Mouse (Mus musculus) intestine, embryonic 15.5 days (tissue): Measurements from ENCODE around the gene Cxcl13. TPM values are rescaled to one million over a fixed set of nuclear protein-coding genes. Genes with fewer than 3 reads are reported as not detected.
A peak's percentile ranks its signal among the peaks of the same experiment; 100 is the strongest.

Experiments
- ATAC-seq: fragments of 200-750 bp; cut with Nextera tagmentation; 2 replicates; pipeline ENCODE4 v1.8.0; 2017; ENCODE audit warnings: moderate TSS enrichment, moderate library complexity
- H3K27ac ChIP-seq: fragments of 300-500 bp; sonication (generic); 2 replicates; pipeline ENCODE4 v1.5.1; 2015; ENCODE audit warnings: mild to moderate bottlenecking, inconsistent platforms
- H3K27me3 ChIP-seq: fragments of 300-500 bp; sonication (generic); replicated peaks from 2 replicates; pipeline ENCODE4 v1.6.1; 2015; ENCODE audit warnings: inconsistent platforms
- H3K36me3 ChIP-seq: fragments of 300-500 bp; sonication (generic); 2 replicates; pipeline ENCODE4 v1.6.1; 2015; ENCODE audit warnings: inconsistent platforms
- H3K4me1 ChIP-seq: fragments of 300-500 bp; sonication (generic); replicated peaks from 2 replicates; pipeline ENCODE4 v1.6.1; 2015; ENCODE audit warnings: inconsistent platforms
- H3K4me2 ChIP-seq: fragments of 300-500 bp; sonication (generic); replicated peaks from 2 replicates; pipeline ENCODE4 v1.6.1; 2015; ENCODE audit warnings: mild to moderate bottlenecking, inconsistent platforms
- H3K4me3 ChIP-seq: fragments of 300-500 bp; sonication (generic); replicated peaks from 2 replicates; pipeline ENCODE4 v1.5.1; 2015; ENCODE audit warnings: inconsistent platforms
- H3K9ac ChIP-seq: fragments of 300-500 bp; sonication (generic); 2 replicates; pipeline ENCODE4 v1.6.1; 2015; ENCODE audit warnings: inconsistent platforms
- H3K9me3 ChIP-seq: fragments of 300-500 bp; sonication (generic); 2 replicates; pipeline ENCODE4 v1.6.1; 2016; ENCODE audit warnings: inconsistent platforms
- WGBS: fragments of 180-500 bp; shearing (Covaris S2); methylation state at CpG from one replicate; pipeline ENCODE4 v1.1.7; 2015; 5-methylcytosine and 5-hydroxymethylcytosine counted together
- polyA plus RNA-seq: library from polyadenylated mRNA; unstranded; fragments of >200 nt; fragmentation: Nextera tagmentation; extraction: Ambion mirVana; gene quantifications from 2 replicates; pipeline ENCODE4 v1.2.1, GENCODE M21; 2015

The Cxcl13 gene
- polyA plus RNA-seq, 1 experiment from 2014 or later, result 60.8 TPM

GRCm38 (mm10) chr5:96003348-96003747 is 46.6 kb downstream of the Cxcl13 start:
- no peaks in the 10 kb centered on the region for H3K27me3 ChIP-seq
- no peaks in the 10 kb centered on the region for H3K4me1 ChIP-seq
- no peak overlapping the region for H3K4me3 ChIP-seq

GRCm38 (mm10) chr5:96008274-96008842 is 51.6 kb downstream of the Cxcl13 start:
- Histone ChIP-seq H3K27ac (no peak overlapping the region), H3K27me3 (no peaks in the 10 kb centered on the region), H3K9me3 (no peaks in the 10 kb centered on the region), H3K4me3 (no peak overlapping the region), H3K4me2 (no peak overlapping the region), H3K4me1 (no peaks in the 10 kb centered on the region), H3K36me3 (no peaks in the 10 kb centered on the region), H3K9ac (no peak overlapping the region)
- WGBS, result 54% methylated on average over 7 of the region's 7 CpGs
- ATAC-seq, result peak; percentile 66

More at GRCm38 (mm10) chr5:96003348-96003747, 46.6 kb downstream of the Cxcl13 start:
- H3K4me2 ChIP-seq, result no peak overlapping the region
- no peaks in the 10 kb centered on the region for H3K9me3 ChIP-seq
- no peak overlapping the region for H3K27ac ChIP-seq
- H3K9ac ChIP-seq, result no peak overlapping the region
- ATAC-seq, result no peak
- no peaks in the 10 kb centered on the region for H3K36me3 ChIP-seq

- Histone ChIP-seq H3K4me3 (no peak overlapping the region), H3K4me2 (no peak overlapping the region), H3K36me3 (no peaks in the 10 kb centered on the region), H3K27me3 (no peaks in the 10 kb centered on the region), H3K27ac (no peak overlapping the region), H3K9me3 (no peaks in the 10 kb centered on the region), H3K9ac (no peak overlapping the region), H3K4me1 (no peaks in the 10 kb centered on the region)
- ATAC-seq, result no peak
- 69% methylated on average over 1 of the region's 1 CpGs for WGBS
Observed at GRCm38 (mm10) chr5:96009076-96009475, 52.3 kb downstream of the Cxcl13 start.

Other genes with a start within 250 kb of the Cxcl13 start
- not detected in 2 replicates for gene Gm7978, start 220.8 kb upstream of the Cxcl13 start, polyA plus RNA-seq
- not detected in 2 replicates for gene Gm7982, start 214.9 kb upstream of the Cxcl13 start, polyA plus RNA-seq
- not detected in 2 replicates for gene E330014E10Rik, start 181.0 kb upstream of the Cxcl13 start, polyA plus RNA-seq
- 22.7 and 26.0 TPM in 2 replicates for gene Cnot6l, start 207.2 kb downstream of the Cxcl13 start, polyA plus RNA-seq